Mouse (Mus musculus): ENCODE measurements at regions not wholly inside any gene's neighbourhood (a gene's known extent, or its start where the extent isn't known, plus 50 kb on each side); places are given as distances from the start of the nearest gene placed in this dataset.
"Not testable (repeated sequence)": the region's sequence is repeated elsewhere in the genome, so short reads cannot be mapped to it uniquely, and the experiment has no call there.

GRCm38 (mm10) chr14:14478159-14478558 lies 77.1 kb downstream of the Olfr721-ps1 start:
- not testable (repeated sequence) for TF ChIP-seq POLR2A (IDR thresholded peaks at IDR 0.05; ENCODE audit: low read depth, low read length); CTCF (conservative IDR thresholded peaks at IDR 0.05; ENCODE audit: insufficient read depth, insufficient read length, low read depth, low read length)
